Mouse (Mus musculus): ENCODE results near the gene Trpm3. TPM values are rescaled to one million over a fixed set of nuclear protein-coding genes. Genes with fewer than 3 reads are reported as not detected.

The Trpm3 gene
- polyA plus RNA-seq, 1 experiment, result 0.22 TPM

DNA sequence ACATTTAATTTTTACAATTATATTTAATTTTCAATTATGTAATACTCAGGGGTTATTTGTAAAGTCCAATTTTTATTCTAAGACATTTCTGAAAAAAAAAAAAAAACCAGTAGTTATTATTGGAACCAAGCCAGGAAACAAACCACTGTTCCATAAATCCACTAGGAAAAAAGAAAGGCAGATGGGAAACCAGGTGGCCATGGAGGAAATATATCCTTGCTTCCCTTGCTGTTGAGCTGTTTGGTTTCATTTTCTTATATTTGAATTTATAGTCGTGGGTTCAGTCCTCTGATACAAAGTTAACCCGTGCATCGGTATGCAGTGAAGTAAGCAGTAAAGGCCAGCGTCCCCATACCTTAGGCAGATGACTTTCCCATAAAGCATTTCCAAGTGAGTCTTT is 720.8 kb downstream of the Trpm3 start:
- H3K9ac ChIP-seq (ENCODE audit: low read depth, poor library complexity, severe bottlenecking), result no peak overlapping the region
- H3K9me3 ChIP-seq (replicated peaks; ENCODE audit: control insufficient read depth, insufficient read depth, low read length, poor library complexity, severe bottlenecking), result no peaks in the 10 kb centered on the region
- no peaks in the 10 kb centered on the region for H3K4me1 ChIP-seq (ENCODE audit: control insufficient read depth, insufficient read depth, low read length)
- no peaks in the 10 kb centered on the region for H3K27me3 ChIP-seq (ENCODE audit: control insufficient read depth, insufficient read depth, low read length, poor library complexity, severe bottlenecking)
- no peak for TF ChIP-seq POLR2A (IDR thresholded peaks at IDR 0.05; ENCODE audit: insufficient read depth, low read length)
- TF ChIP-seq CTCF (IDR thresholded peaks at IDR 0.05; ENCODE audit: low read depth, low read length), result no peak
- TF ChIP-seq EP300 (IDR thresholded peaks at IDR 0.05; ENCODE audit: insufficient read depth, low read depth, low read length), result no peak
- H3K36me3 ChIP-seq (ENCODE audit: control insufficient read depth, insufficient read depth, low read length, poor library complexity, severe bottlenecking), result no peaks in the 10 kb centered on the region
- no peak overlapping the region for H3K27ac ChIP-seq (ENCODE audit: insufficient read depth, low read length)
- H3K4me3 ChIP-seq (ENCODE audit: low read depth, low read length), result no peak overlapping the region

DNA sequence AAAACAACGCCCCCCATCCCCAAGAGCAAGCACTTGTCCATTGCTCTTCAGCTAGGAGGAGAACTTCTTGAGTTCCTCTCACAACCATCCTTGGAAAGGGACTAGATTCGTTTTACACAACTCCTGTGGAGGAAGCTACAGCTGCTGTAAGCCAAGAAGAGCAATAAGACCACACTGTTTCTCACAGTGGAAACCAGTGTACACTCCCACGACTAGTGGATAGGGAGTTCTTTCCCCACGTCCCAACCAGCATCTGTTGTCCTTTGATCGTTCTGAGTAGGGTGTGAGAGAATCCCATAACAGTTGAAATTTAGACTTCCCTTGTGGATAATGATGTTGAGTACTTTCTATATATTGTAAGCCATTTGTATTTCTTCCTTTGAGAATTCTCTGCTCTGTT is 728.6 kb downstream of the Trpm3 start:
- TF ChIP-seq POLR2A (IDR thresholded peaks at IDR 0.05; ENCODE audit: insufficient read depth, low read length) (no peak), EP300 (IDR thresholded peaks at IDR 0.05; ENCODE audit: insufficient read depth, low read depth, low read length) (no peak), CTCF (IDR thresholded peaks at IDR 0.05; ENCODE audit: low read depth, low read length) (no peak)
- no peaks in the 10 kb centered on the region for H3K36me3 ChIP-seq (ENCODE audit: control insufficient read depth, insufficient read depth, low read length, poor library complexity, severe bottlenecking)
- H3K9ac ChIP-seq (ENCODE audit: low read depth, poor library complexity, severe bottlenecking), result no peak overlapping the region
- no peaks in the 10 kb centered on the region for H3K9me3 ChIP-seq (replicated peaks; ENCODE audit: control insufficient read depth, insufficient read depth, low read length, poor library complexity, severe bottlenecking)
- no peaks in the 10 kb centered on the region for H3K27me3 ChIP-seq (ENCODE audit: control insufficient read depth, insufficient read depth, low read length, poor library complexity, severe bottlenecking)
- H3K4me1 ChIP-seq (ENCODE audit: control insufficient read depth, insufficient read depth, low read length), result no peaks in the 10 kb centered on the region
- no peak overlapping the region for H3K27ac ChIP-seq (ENCODE audit: insufficient read depth, low read length)
- H3K4me3 ChIP-seq (ENCODE audit: low read depth, low read length), result no peak overlapping the region

DNA sequence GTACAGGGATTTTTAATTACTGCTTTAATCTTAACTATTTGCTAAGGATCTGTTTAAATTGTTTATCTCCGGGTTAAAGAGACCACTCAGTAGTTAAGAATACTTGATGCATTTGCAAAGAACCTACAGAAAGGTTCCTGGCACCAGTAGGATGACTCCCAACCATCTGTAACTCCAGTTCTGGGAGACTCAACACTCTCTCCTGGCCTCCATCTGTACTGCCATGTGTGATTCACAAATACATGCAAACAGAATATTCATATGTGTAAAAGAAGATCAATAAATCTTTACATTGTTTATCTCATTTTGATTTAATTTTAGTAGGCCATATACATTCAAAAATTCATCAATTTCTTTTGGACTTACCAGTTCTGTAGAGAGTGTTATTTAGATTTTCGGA is 731.0 kb downstream of the Trpm3 start:
- Histone ChIP-seq H3K4me1 (ENCODE audit: control insufficient read depth, insufficient read depth, low read length) (no peaks in the 10 kb centered on the region), H3K9ac (ENCODE audit: low read depth, poor library complexity, severe bottlenecking) (no peak overlapping the region), H3K27ac (ENCODE audit: insufficient read depth, low read length) (no peak overlapping the region), H3K9me3 (replicated peaks; ENCODE audit: control insufficient read depth, insufficient read depth, low read length, poor library complexity, severe bottlenecking) (no peaks in the 10 kb centered on the region), H3K4me3 (ENCODE audit: low read depth, low read length) (no peak overlapping the region), H3K36me3 (ENCODE audit: control insufficient read depth, insufficient read depth, low read length, poor library complexity, severe bottlenecking) (no peaks in the 10 kb centered on the region), H3K27me3 (ENCODE audit: control insufficient read depth, insufficient read depth, low read length, poor library complexity, severe bottlenecking) (no peaks in the 10 kb centered on the region)
- no peak for TF ChIP-seq POLR2A (IDR thresholded peaks at IDR 0.05; ENCODE audit: insufficient read depth, low read length)
- no peak for TF ChIP-seq CTCF (IDR thresholded peaks at IDR 0.05; ENCODE audit: low read depth, low read length)
- no peak for TF ChIP-seq EP300 (IDR thresholded peaks at IDR 0.05; ENCODE audit: insufficient read depth, low read depth, low read length)

DNA sequence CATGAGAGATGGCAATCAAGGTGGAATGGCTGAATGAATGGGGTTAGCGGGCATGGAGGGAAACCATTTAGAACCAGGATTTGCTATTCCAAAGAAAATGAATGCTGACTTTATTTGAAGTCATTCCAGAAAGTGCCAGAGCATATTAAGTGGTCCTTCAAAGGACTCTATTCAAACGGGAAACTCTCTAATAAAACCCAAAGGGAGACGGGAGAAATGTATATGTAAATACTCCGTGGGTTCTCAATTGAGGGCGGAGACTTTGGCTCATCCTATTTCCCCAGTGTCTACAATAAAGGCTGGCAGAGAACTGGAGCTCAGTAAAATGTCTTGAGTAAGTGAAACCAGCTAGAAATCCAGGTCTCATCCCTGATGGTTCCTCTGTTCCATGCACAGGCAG is 733.6 kb downstream of the Trpm3 start:
- H3K36me3 ChIP-seq (ENCODE audit: control insufficient read depth, insufficient read depth, low read length, poor library complexity, severe bottlenecking), result no peaks in the 10 kb centered on the region
- H3K9ac ChIP-seq (ENCODE audit: low read depth, poor library complexity, severe bottlenecking), result no peak overlapping the region
- H3K4me3 ChIP-seq (ENCODE audit: low read depth, low read length), result no peak overlapping the region
- H3K4me1 ChIP-seq (ENCODE audit: control insufficient read depth, insufficient read depth, low read length), result no peaks in the 10 kb centered on the region
- H3K27me3 ChIP-seq (ENCODE audit: control insufficient read depth, insufficient read depth, low read length, poor library complexity, severe bottlenecking), result no peaks in the 10 kb centered on the region
- TF ChIP-seq CTCF (IDR thresholded peaks at IDR 0.05; ENCODE audit: low read depth, low read length) (no peak), EP300 (IDR thresholded peaks at IDR 0.05; ENCODE audit: insufficient read depth, low read depth, low read length) (no peak), POLR2A (IDR thresholded peaks at IDR 0.05; ENCODE audit: insufficient read depth, low read length) (no peak)
- no peaks in the 10 kb centered on the region for H3K9me3 ChIP-seq (replicated peaks; ENCODE audit: control insufficient read depth, insufficient read depth, low read length, poor library complexity, severe bottlenecking)
- H3K27ac ChIP-seq (ENCODE audit: insufficient read depth, low read length), result no peak overlapping the region

DNA sequence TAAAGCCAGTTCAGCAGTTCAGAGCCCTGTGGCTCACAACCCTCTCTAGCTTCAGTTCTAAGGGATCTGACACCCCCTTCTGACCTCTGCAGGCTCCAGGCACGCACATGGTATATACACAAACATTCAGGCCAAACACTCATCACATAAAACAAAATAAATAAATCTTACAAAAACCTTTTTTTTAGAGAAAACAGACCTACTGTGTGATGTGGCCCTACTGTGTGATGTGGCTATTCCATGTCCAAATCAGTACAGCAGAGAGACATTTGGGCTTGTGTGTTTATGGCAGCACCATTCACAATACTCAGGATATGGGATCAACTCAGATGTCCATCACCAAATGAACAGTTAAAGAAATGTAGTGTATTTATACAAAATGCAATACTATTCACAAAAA is 741.4 kb downstream of the Trpm3 start:
- TF ChIP-seq CTCF (IDR thresholded peaks at IDR 0.05; ENCODE audit: low read depth, low read length) (no peak), EP300 (IDR thresholded peaks at IDR 0.05; ENCODE audit: insufficient read depth, low read depth, low read length) (no peak), POLR2A (IDR thresholded peaks at IDR 0.05; ENCODE audit: insufficient read depth, low read length) (no peak)
- H3K9me3 ChIP-seq (replicated peaks; ENCODE audit: control insufficient read depth, insufficient read depth, low read length, poor library complexity, severe bottlenecking), result no peaks in the 10 kb centered on the region
- H3K27ac ChIP-seq (ENCODE audit: insufficient read depth, low read length), result no peak overlapping the region
- H3K9ac ChIP-seq (ENCODE audit: low read depth, poor library complexity, severe bottlenecking), result no peak overlapping the region
- no peaks in the 10 kb centered on the region for H3K36me3 ChIP-seq (ENCODE audit: control insufficient read depth, insufficient read depth, low read length, poor library complexity, severe bottlenecking)
- no peaks in the 10 kb centered on the region for H3K4me1 ChIP-seq (ENCODE audit: control insufficient read depth, insufficient read depth, low read length)
- no peak overlapping the region for H3K4me3 ChIP-seq (ENCODE audit: low read depth, low read length)
- H3K27me3 ChIP-seq (ENCODE audit: control insufficient read depth, insufficient read depth, low read length, poor library complexity, severe bottlenecking), result no peaks in the 10 kb centered on the region

DNA sequence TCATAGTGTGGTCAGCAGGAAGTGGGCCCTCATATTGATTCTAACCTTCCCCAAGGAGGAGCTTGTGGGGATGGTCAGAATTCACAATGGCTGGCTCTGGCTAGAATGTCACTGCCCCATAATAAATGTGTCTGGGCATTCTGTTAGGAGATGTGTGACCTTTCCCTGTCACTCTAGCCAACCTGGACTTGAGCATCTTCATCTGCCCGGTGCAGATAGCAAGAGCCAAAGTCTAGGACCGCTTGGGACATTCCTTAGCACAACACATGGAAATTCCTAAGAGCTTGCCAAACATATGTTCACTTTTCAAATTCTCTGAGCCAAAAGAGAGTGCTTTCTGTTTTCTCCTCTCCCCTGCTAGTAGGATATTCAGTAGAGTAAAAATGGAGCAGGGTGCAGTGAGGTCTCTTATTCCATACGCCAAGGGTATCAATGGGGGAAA is 743.8 kb downstream of the Trpm3 start:
- Histone ChIP-seq H3K9ac (ENCODE audit: low read depth, poor library complexity, severe bottlenecking) (no peak overlapping the region), H3K9me3 (replicated peaks; ENCODE audit: control insufficient read depth, insufficient read depth, low read length, poor library complexity, severe bottlenecking) (no peaks in the 10 kb centered on the region), H3K27ac (ENCODE audit: insufficient read depth, low read length) (no peak overlapping the region), H3K36me3 (ENCODE audit: control insufficient read depth, insufficient read depth, low read length, poor library complexity, severe bottlenecking) (no peaks in the 10 kb centered on the region), H3K27me3 (ENCODE audit: control insufficient read depth, insufficient read depth, low read length, poor library complexity, severe bottlenecking) (no peaks in the 10 kb centered on the region), H3K4me1 (ENCODE audit: control insufficient read depth, insufficient read depth, low read length) (no peaks in the 10 kb centered on the region), H3K4me3 (ENCODE audit: low read depth, low read length) (no peak overlapping the region)
- TF ChIP-seq CTCF (IDR thresholded peaks at IDR 0.05; ENCODE audit: low read depth, low read length) (no peak), EP300 (IDR thresholded peaks at IDR 0.05; ENCODE audit: insufficient read depth, low read depth, low read length) (no peak), POLR2A (IDR thresholded peaks at IDR 0.05; ENCODE audit: insufficient read depth, low read length) (no peak)
